Mouse (Mus musculus) MEL (cell line): Measurements from ENCODE around the gene Hoxa1. TPM values are rescaled to one million over a fixed set of nuclear protein-coding genes. Genes with fewer than 3 reads are reported as not detected.

ENCODE experiments used
- DNase-seq: peaks from one replicate; pipeline ENCODE4 v3.0.0; 2011; ENCODE audit warnings: low read depth, low spot score
- H3K27ac ChIP-seq: 2 replicates; pipeline ENCODE4 v1.5.1; 2012; ENCODE audit warnings: low read depth, mild to moderate bottlenecking, control low read depth, low read length, moderate library complexity; ENCODE audit not compliant: control insufficient read depth
- H3K27me3 ChIP-seq, 2 experiments: fragments of 150-350 bp in 1 of 2; sonication (generic) in 1 of 2; 2 replicates each; pipeline ENCODE4 v1.6.1; 2012; ENCODE audit warnings: low read length in 2 of 2, mild to moderate bottlenecking in 2 of 2, improper control_type of control experiment in 1 of 2, moderate library complexity in 1 of 2; ENCODE audit not compliant: insufficient read depth in 2 of 2, control insufficient read depth in 1 of 2
- H3K36me3 ChIP-seq, 2 experiments: 2 replicates each; pipeline ENCODE4 v1.6.1; 2012 to 2014; ENCODE audit warnings: low read length in 2 of 2, improper control_type of control experiment in 1 of 2, inconsistent platforms in 1 of 2, mild to moderate bottlenecking in 1 of 2; ENCODE audit not compliant: insufficient read depth in 2 of 2, control insufficient read depth in 1 of 2
- H3K4me1 ChIP-seq, 2 experiments: fragments of 150-350 bp in 1 of 2; sonication (generic) in 1 of 2; 2 replicates each; pipeline ENCODE4 v1.6.1; 2012; ENCODE audit warnings: low read length in 2 of 2, improper control_type of control experiment in 1 of 2, mild to moderate bottlenecking in 1 of 2; ENCODE audit not compliant: insufficient read depth in 2 of 2, control insufficient read depth in 1 of 2
- H3K4me3 ChIP-seq, 2 experiments: fragments of 150-350 bp in 1 of 2; sonication (generic) in 1 of 2; 2 replicates each; pipeline ENCODE4 v1.5.1; 2012; ENCODE audit warnings: low read depth in 2 of 2, low read length in 2 of 2, mild to moderate bottlenecking in 2 of 2, moderate library complexity in 2 of 2, control low read depth in 1 of 2, improper control_type of control experiment in 1 of 2; ENCODE audit not compliant: control insufficient read depth in 1 of 2, insufficient read depth in 1 of 2
- H3K79me2 ChIP-seq: 2 replicates; pipeline ENCODE4 v1.6.1; 2012; ENCODE audit warnings: mild to moderate bottlenecking, low read length, moderate library complexity; ENCODE audit not compliant: control insufficient read depth, poor library complexity, insufficient read depth
- H3K9ac ChIP-seq: 2 replicates; pipeline ENCODE4 v1.6.1; 2012; ENCODE audit warnings: low read depth, mild to moderate bottlenecking, control low read depth, low read length, moderate library complexity; ENCODE audit not compliant: control insufficient read depth, poor library complexity, severe bottlenecking
- H3K9me3 ChIP-seq: fragments of 150-350 bp; sonication (generic); replicated peaks from 2 replicates; pipeline ENCODE4 v1.6.1; 2012; ENCODE audit warnings: mild to moderate bottlenecking, low read length, improper control_type of control experiment, moderate library complexity; ENCODE audit not compliant: insufficient read depth
- BHLHE40 ChIP-seq: IDR thresholded peaks from 2 replicates; pipeline ENCODE4 v1.6.1; 2012; ENCODE audit warnings: low read depth, mild to moderate bottlenecking, inconsistent platforms, low read length, improper control_type of control experiment, borderline replicate concordance
- CHD2 ChIP-seq: IDR thresholded peaks from 2 replicates; pipeline ENCODE4 v1.6.1; 2011; ENCODE audit warnings: low read length, improper control_type of control experiment
- E2F4 ChIP-seq: IDR thresholded peaks from 2 replicates; pipeline ENCODE4 v1.6.1; 2011; ENCODE audit warnings: low read depth, low read length, improper control_type of control experiment, borderline replicate concordance
- EP300 ChIP-seq, 2 experiments: IDR thresholded peaks; 2 replicates each; pipeline ENCODE4 v1.6.1; 2011; ENCODE audit warnings: improper control_type of control experiment in 2 of 2, low read length in 2 of 2, low read depth in 1 of 2, mild to moderate bottlenecking in 1 of 2
- ETS1 ChIP-seq: IDR thresholded peaks from 2 replicates; pipeline ENCODE4 v1.6.1; 2012; ENCODE audit warnings: low read depth, mild to moderate bottlenecking, inconsistent platforms, low read length, improper control_type of control experiment, moderate library complexity
- GABPA ChIP-seq: IDR thresholded peaks from 2 replicates; pipeline ENCODE4 v1.6.1; 2012; ENCODE audit warnings: low read depth, mild to moderate bottlenecking, inconsistent platforms, low read length, improper control_type of control experiment, moderate library complexity
- GATA1 ChIP-seq: IDR thresholded peaks from 2 replicates; pipeline ENCODE4 v1.6.1; 2011; ENCODE audit warnings: low read depth, low read length, improper control_type of control experiment
- HCFC1 ChIP-seq: IDR thresholded peaks from 2 replicates; pipeline ENCODE4 v1.6.1; 2012; ENCODE audit warnings: low read depth, mild to moderate bottlenecking, inconsistent platforms, low read length, improper control_type of control experiment, moderate library complexity
- MAFK ChIP-seq: IDR thresholded peaks from 2 replicates; pipeline ENCODE4 v1.6.1; 2011; ENCODE audit warnings: low read depth, mild to moderate bottlenecking, low read length, improper control_type of control experiment, borderline replicate concordance
- MAZ ChIP-seq: IDR thresholded peaks from 2 replicates; pipeline ENCODE4 v1.6.1; 2012; ENCODE audit warnings: low read depth, mild to moderate bottlenecking, inconsistent platforms, low read length, improper control_type of control experiment
- MXI1 ChIP-seq: IDR thresholded peaks from 2 replicates; pipeline ENCODE4 v1.6.1; 2011; ENCODE audit warnings: mild to moderate bottlenecking, low read depth, low read length, improper control_type of control experiment
- MYB ChIP-seq: IDR thresholded peaks from 2 replicates; pipeline ENCODE4 v1.6.1; 2011; ENCODE audit warnings: mild to moderate bottlenecking, low read depth, low read length, improper control_type of control experiment
- NELFE ChIP-seq: IDR thresholded peaks from 2 replicates; pipeline ENCODE4 v1.6.1; 2011; ENCODE audit warnings: low read depth, low read length, improper control_type of control experiment
- NRF1 ChIP-seq: IDR thresholded peaks from 2 replicates; pipeline ENCODE4 v1.6.1; 2014; ENCODE audit warnings: low read depth, mild to moderate bottlenecking, inconsistent platforms, low read length, improper control_type of control experiment, moderate library complexity; ENCODE audit not compliant: poor library complexity, insufficient read depth, severe bottlenecking
- POLR2AphosphoS2 ChIP-seq: IDR thresholded peaks from 2 replicates; pipeline ENCODE4 v1.6.1; 2011; ENCODE audit warnings: low read length, improper control_type of control experiment
- RCOR1 ChIP-seq: IDR thresholded peaks from 2 replicates; pipeline ENCODE4 v1.6.1; 2012; ENCODE audit warnings: low read depth, mild to moderate bottlenecking, inconsistent platforms, low read length, improper control_type of control experiment
- SIN3A ChIP-seq: IDR thresholded peaks from 2 replicates; pipeline ENCODE4 v1.6.1; 2012; ENCODE audit warnings: low read length, improper control_type of control experiment, inconsistent platforms
- SMC3 ChIP-seq: IDR thresholded peaks from 2 replicates; pipeline ENCODE4 v1.6.1; 2011; ENCODE audit warnings: low read depth, low read length, improper control_type of control experiment
- TAL1 ChIP-seq: IDR thresholded peaks from 2 replicates; pipeline ENCODE4 v1.6.1; 2012; ENCODE audit warnings: mild to moderate bottlenecking, inconsistent platforms, low read length, moderate library complexity, mixed read lengths
- TCF12 ChIP-seq: IDR thresholded peaks from 2 replicates; pipeline ENCODE4 v1.6.1; 2014; ENCODE audit warnings: low read depth, mild to moderate bottlenecking, inconsistent platforms, low read length, improper control_type of control experiment, moderate library complexity
- USF2 ChIP-seq, 2 experiments: IDR thresholded peaks; 2 replicates each; pipeline ENCODE4 v1.6.1; 2011 to 2012; ENCODE audit warnings: improper control_type of control experiment in 2 of 2, low read length in 2 of 2, borderline replicate concordance in 1 of 2, inconsistent platforms in 1 of 2, low read depth in 1 of 2, mild to moderate bottlenecking in 1 of 2; ENCODE audit not compliant: insufficient read depth in 1 of 2
- ZMIZ1 ChIP-seq: IDR thresholded peaks from 2 replicates; pipeline ENCODE4 v1.6.1; 2012; ENCODE audit warnings: low read depth, mild to moderate bottlenecking, inconsistent platforms, low read length, improper control_type of control experiment, moderate library complexity
- polyA plus RNA-seq, 2 experiments: library from polyadenylated mRNA; stranded (reverse) in 1 of 2; unstranded in 1 of 2; fragments of >175 nt in 1 of 2; fragments of >200 nt in 1 of 2; gene quantifications; 2 replicates each; pipeline versions ENCODE4 v1.2.1 to v1.2.4; 2012; ENCODE audit warnings: low replicate concordance in 2 of 2, low read depth in 1 of 2; ENCODE audit not compliant: insufficient read length in 2 of 2, insufficient read depth in 1 of 2, missing spikeins in 1 of 2
- total RNA-seq: library from RNA; depleted of rRNA; stranded (reverse); fragments of 300-350 nt; gene quantifications from 2 replicates; pipeline ENCODE4 v1.2.3, GENCODE M21; 2012

The Hoxa1 gene
- total and polyA plus RNA-seq, 3 experiments = not detected

DNA sequence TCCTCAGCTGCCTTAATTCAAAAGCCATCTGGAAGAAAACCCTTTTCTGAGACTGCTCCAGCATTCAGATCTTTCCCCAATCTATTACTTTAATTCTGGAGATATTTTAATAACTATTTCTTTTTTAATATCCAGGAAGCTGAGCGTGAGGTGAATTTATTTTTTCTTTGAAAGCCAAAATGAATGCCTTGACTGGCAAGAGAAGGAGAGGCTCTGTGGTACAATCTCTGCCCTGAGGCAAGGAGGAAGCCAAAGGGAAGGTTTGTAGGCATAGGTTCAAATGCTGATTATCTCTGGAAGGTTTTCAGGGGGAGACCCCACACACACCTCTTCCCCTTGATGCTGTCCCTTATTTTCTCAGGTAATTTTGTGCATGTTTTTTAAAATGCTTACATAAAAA, 9.1 kb upstream of the Hoxa1 start:
- DNase-seq = no peak
- H3K79me2 ChIP-seq = no peaks in the 10 kb centered on the region
- H3K9ac ChIP-seq = no peak overlapping the region
- H3K27ac ChIP-seq = no peak overlapping the region
- H3K4me1 ChIP-seq = no peaks in the 10 kb centered on the region
- no peaks in the 10 kb centered on the region for H3K36me3 ChIP-seq
- no peak for TF ChIP-seq NELFE
- TF ChIP-seq MYB = no peak
- no peak for TF ChIP-seq HCFC1
- no peak for TF ChIP-seq TAL1
- TF ChIP-seq MAFK = no peak
- no peak for TF ChIP-seq ZMIZ1
- no peak for TF ChIP-seq NRF1
- no peak for TF ChIP-seq MAZ
- TF ChIP-seq MXI1 = no peak
- no peak for TF ChIP-seq POLR2AphosphoS2
- no peak for TF ChIP-seq CHD2
- TF ChIP-seq SMC3 = no peak
- TF ChIP-seq SIN3A = no peak
- no peak for TF ChIP-seq GATA1
- TF ChIP-seq GABPA = no peak
- no peak overlapping the region for H3K4me3 ChIP-seq
- no peaks in the 10 kb centered on the region for H3K9me3 ChIP-seq
- no peaks in the 10 kb centered on the region for H3K27me3 ChIP-seq

DNA sequence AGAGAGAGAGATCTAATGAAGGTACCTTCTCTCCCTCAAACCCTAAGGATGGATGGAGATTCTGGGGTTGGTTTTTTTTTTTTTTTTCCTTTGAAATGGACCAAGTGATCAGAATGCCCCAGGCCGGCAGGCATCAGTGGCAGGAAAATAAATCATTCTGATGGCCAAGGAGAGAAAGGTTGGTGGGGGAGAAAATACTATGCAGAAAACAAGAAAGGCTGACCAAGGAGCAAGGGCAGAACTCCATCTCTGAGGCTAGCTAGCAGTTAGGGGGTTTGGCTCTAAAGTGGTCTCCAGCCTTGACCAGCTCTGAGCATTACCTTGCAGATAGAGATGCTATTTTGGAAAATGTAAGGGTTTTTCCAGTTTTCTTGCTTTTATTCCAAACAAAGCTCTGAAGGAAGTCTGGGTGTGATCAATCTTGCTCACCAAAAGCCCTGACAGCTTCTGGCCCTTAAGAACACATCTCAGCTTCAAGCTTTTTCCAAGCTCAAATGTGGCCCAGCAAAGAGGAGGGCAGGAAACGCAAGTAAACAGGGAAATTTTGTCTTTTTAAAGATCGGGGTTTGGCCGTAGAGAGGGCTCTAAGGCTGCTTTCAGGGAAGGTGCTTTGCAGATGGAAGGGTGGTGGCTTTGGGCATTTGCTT, 8.4 kb upstream of the Hoxa1 start:
- Histone ChIP-seq H3K4me1 (no peaks in the 10 kb centered on the region), H3K9me3 (no peaks in the 10 kb centered on the region), H3K79me2 (no peaks in the 10 kb centered on the region), H3K27me3 (no peaks in the 10 kb centered on the region), H3K4me3 (no peak overlapping the region), H3K27ac (no peak overlapping the region), H3K9ac (no peak overlapping the region), H3K36me3 (no peaks in the 10 kb centered on the region)
- DNase-seq = no peak
- TF ChIP-seq EP300 (IDR thresholded peaks at IDR 0.05; ENCODE audit: low read depth in 1 of 2, low read length in 2 of 2) (no peak), RCOR1 (no peak), BHLHE40 (no peak), E2F4 (no peak), GABPA (no peak), ETS1 (no peak), TCF12 (no peak), USF2 (IDR thresholded peaks at IDR 0.05; ENCODE audit: borderline replicate concordance in 1 of 2, insufficient read depth in 1 of 2, low read depth in 1 of 2, low read length in 2 of 2) (no peak)
